Mouse (Mus musculus) retina, embryonic 14.5 days (tissue): Measurements from ENCODE around the gene R3hdm4.
A peak's percentile ranks its signal among the peaks of the same experiment; 100 is the strongest.

Source experiments
- DNase-seq: peaks from one replicate; pipeline ENCODE4 v3.0.0-alpha.2; 2015; ENCODE audit warnings: low spot score

The R3hdm4 gene

GRCm38 (mm10) chr10:79942988-79943387 lies 22.0 kb upstream of the R3hdm4 start:
- no peak for DNase-seq

GRCm38 (mm10) chr10:79940749-79941148 lies 19.7 kb upstream of the R3hdm4 start:
- no peak for DNase-seq

- DNase-seq, result no peak
These were observed 16.9 kb upstream of the R3hdm4 start for GRCm38 (mm10) chr10:79937775-79938526.

GRCm38 (mm10) chr10:79936911-79937441 lies 16.0 kb upstream of the R3hdm4 start:
- DNase-seq, result no peak

GRCm38 (mm10) chr10:79936284-79936910 lies 15.4 kb upstream of the R3hdm4 start:
- no peak for DNase-seq

GRCm38 (mm10) chr10:79934794-79935569 lies 14.0 kb upstream of the R3hdm4 start:
- DNase-seq, result no peak

- DNase-seq, result no peak
These were observed 13.3 kb upstream of the R3hdm4 start for GRCm38 (mm10) chr10:79934272-79934721.

GRCm38 (mm10) chr10:79933861-79934260 lies 12.9 kb upstream of the R3hdm4 start:
- DNase-seq, result no peak

GRCm38 (mm10) chr10:79933145-79933679 lies 12.2 kb upstream of the R3hdm4 start:
- DNase-seq, result no peak

- no peak for DNase-seq
These were observed 11.7 kb upstream of the R3hdm4 start for GRCm38 (mm10) chr10:79932736-79933135.

- no peak for DNase-seq
These were observed 10.8 kb upstream of the R3hdm4 start for GRCm38 (mm10) chr10:79931797-79932196.

- no peak for DNase-seq
These were observed 9.8 kb upstream of the R3hdm4 start for GRCm38 (mm10) chr10:79930826-79931186.

GRCm38 (mm10) chr10:79929967-79930825 lies 9.2 kb upstream of the R3hdm4 start:
- DNase-seq, result no peak

- no peak for DNase-seq
These were observed 8.1 kb upstream of the R3hdm4 start for GRCm38 (mm10) chr10:79928907-79929701.

- DNase-seq, result no peak
These were observed 7.2 kb upstream of the R3hdm4 start for GRCm38 (mm10) chr10:79928030-79928694.

GRCm38 (mm10) chr10:79927324-79928029 lies 6.5 kb upstream of the R3hdm4 start:
- peak; percentile 66 for DNase-seq

GRCm38 (mm10) chr10:79926491-79927323 lies 5.7 kb upstream of the R3hdm4 start, which contains the start of gene Arid3a:
TSS of gene Arid3a (plus strand) at chr10:79927043.
- peak; percentile 94 for DNase-seq

GRCm38 (mm10) chr10:79925785-79926490 lies 4.9 kb upstream of the R3hdm4 start:
- DNase-seq, result no peak
